Mouse (Mus musculus): ENCODE data around the gene Leprot.

DNA sequence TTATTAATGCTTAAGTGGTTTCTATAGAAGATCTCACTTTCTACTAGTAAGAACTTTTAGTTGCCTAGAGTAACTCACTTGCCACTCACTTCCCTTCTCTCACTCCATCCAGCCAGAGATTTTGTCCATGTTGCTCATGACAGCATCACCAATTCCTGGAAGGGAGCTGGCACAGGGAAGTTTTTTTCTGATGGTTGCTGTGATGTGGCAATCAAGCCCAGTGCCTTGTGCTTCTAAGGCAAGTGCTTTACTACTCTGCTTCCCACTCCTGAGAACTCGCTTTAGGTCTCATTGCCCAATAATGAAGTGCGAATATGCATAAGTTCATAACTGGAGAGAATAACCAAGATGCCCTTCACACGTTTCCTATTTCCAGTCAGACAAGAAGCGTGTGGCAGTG is 35.1 kb downstream of the Leprot start:
- TF ChIP-seq POLR2A (IDR thresholded peaks at IDR 0.05; ENCODE audit: extremely low read depth, insufficient read depth, low read length) (no peak), CTCF (IDR thresholded peaks at IDR 0.05; ENCODE audit: extremely low read depth, insufficient read depth, low read length) (no peak)
